Mouse (Mus musculus): ENCODE data around the gene Wdr26.

The Wdr26 gene

GRCm38 (mm10) chr1:181167816-181168215 is 44.0 kb downstream of the Wdr26 start:
- no peak for DNase-seq (ENCODE audit: low spot score in 2 of 2)

GRCm38 (mm10) chr1:181151541-181151940 is 60.3 kb downstream of the Wdr26 start:
- DNase-seq (ENCODE audit: low spot score in 2 of 2): no peak

DNA sequence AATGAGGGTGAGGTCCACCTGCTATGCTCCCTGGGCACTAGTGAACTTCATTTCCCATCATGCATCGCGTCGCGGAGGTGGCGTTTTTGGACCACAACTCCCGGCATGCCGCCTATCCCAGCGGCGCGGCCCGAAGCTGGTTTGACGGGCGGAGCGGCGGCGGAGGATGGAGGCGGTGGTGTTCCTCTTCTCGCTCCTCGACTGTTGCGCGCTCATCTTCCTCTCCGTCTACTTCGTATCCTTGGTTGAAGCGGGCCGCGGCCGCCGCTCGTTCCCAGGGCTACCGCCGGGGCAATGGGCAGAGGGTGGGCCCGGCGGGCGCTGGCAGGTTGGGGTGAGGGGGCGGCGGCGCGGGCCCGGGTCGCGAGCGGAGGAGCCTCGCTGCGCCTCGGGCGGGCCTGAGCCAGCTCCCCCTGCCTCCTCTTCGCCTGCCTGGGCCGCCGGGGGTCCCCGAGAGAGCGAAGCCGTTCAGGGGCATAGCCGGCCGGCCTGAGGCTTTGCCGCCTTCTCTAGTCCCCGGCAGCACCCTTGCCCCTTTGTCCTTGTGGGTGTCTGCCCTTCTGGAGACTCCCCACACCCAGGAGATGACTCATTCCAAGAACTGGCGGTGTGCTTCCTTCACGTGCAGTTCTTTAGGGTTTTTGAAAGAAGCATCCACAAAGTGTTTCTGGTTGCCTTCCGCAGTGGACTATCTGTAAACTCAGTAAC is 60.8 kb downstream of the Wdr26 start:
- DNase-seq (ENCODE audit: low spot score in 2 of 2): peak; percentile 84 to 89

GRCm38 (mm10) chr1:181150431-181150826 is 61.4 kb downstream of the Wdr26 start:
- no peak for DNase-seq (ENCODE audit: low spot score in 2 of 2)

DNA sequence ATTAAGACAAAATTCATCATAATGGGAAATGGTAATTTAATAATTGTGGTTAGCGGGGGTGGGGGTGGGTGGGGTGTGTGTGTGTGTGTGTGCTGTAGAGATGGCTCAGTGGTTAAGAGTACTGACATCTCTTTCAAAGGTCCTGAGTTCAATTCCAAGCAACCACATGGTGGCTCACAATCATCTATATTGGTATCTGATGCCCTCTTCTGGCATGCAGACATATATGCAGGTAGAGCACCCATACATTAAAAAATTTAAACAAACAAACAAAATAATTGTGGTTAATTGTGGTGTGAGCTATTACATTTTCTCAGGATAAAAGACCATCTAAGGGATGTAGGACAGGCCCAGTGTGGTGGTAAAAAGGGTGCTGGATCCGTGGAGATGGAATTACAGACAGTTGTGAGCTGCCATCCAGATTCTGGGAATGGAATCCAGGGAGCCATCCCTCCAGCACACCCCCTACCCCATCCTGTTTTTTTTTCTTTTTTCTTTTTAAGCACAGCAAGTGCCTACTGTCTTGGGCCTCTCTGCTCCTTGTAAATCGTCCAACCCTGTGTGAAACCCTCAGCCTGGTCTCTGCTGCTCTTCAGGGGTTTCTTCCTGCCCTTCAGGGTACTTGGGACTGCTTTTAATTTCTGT is 62.3 kb downstream of the Wdr26 start:
- DNase-seq (ENCODE audit: low spot score in 2 of 2): no peak

DNA sequence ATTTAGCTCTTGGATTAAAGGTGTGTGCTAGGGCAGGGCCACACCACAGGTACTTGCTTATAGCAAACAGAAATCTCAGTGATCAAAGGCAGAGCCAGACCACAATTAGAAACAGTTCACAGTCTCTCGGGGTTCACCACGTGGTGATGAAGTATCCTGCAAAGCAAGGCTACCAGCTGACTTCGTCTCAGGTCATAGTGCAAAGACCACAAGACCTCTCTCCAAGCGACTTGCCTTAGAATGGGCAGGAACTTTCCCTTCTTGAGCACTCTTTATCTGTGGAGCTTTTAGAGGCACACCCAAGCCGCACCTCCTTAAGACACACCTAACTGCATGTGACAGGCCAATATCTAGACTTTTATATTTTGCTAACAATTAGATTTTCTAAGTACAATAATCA is 63.3 kb downstream of the Wdr26 start:
- DNase-seq (ENCODE audit: low spot score in 2 of 2): no peak

DNA sequence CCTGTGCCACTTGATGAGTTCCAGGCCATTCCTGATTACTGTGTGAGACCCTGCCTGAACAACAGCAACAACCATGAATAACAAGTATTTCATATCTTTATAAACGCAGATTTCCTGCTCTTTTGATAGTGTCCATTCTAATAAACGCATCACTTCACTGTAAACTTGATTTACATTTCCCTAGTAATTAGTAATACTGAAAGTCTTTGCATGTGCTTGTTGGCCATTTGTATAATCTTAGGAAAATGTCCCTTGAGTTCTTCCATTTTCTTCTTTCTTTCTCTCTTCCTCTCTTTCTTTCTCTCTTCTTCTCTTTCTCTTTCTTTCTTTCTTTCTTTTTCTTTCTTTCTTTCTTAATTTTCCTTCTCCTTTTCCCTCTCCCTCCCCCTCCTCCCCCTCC is 65.6 kb downstream of the Wdr26 start:
- DNase-seq (ENCODE audit: low spot score in 2 of 2): no peak

DNA sequence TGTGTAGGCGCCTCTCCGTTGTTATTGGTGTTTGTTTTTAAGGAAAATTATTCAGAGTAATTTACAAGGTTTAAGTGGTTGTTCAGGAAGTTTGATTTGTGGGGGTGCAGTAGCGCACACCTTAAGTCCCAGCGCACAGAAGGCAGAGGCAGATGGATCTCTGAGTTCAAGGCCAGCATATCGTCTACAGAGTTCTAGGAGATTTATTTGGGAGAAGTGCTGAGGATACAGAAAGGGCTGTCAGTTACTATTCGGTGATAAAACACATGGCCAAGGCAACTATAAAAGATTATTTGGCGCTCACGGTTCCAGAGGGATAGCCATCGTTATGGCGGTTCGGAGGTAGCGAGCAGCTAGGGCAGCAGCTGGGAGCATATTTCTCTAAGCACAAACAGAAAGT is 66.8 kb downstream of the Wdr26 start:
- peak in 1 of 2 experiments; percentile 5 for DNase-seq (ENCODE audit: low spot score in 2 of 2)

- peak; percentile 92 for DNase-seq (ENCODE audit: low spot score in 2 of 2)
These were observed 67.6 kb downstream of the Wdr26 start, which contains the start of the genes Nvl and Cnih4 for GRCm38 (mm10) chr1:181143950-181144836. Gene Nvl (minus strand): TSS chr1:181144204. Gene Cnih4 (plus strand): TSS chr1:181144693.

GRCm38 (mm10) chr1:181143609-181143949 is 68.2 kb downstream of the Wdr26 start:
- no peak for DNase-seq (ENCODE audit: low spot score in 2 of 2)

GRCm38 (mm10) chr1:181138730-181139129 is 73.1 kb downstream of the Wdr26 start:
- DNase-seq (ENCODE audit: low spot score in 2 of 2): no peak

GRCm38 (mm10) chr1:181131915-181132314 is 79.9 kb downstream of the Wdr26 start:
- DNase-seq (ENCODE audit: low spot score in 2 of 2): no peak

GRCm38 (mm10) chr1:181126766-181127165 is 85.0 kb downstream of the Wdr26 start:
- DNase-seq (ENCODE audit: low spot score in 2 of 2): no peak

DNA sequence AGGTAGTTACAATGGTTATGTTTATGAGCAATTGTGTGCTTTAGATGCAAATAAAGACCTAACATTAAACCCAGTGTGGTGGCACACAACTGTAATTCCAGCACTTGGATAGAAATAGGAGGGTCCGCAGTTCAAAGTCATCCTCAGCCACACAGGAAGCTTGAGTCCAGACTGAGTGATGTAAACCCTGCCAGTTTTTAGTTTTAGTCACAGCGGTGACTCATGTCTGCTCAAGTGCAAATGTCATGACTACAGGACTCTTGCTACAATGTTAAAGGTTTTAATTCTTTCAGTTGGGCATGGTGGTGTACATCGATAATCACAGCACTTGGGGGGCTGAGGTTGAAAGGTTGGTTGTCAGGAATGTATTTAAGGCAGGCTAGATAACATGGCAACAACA is 85.9 kb downstream of the Wdr26 start:
- DNase-seq (ENCODE audit: low spot score in 2 of 2): no peak

DNA sequence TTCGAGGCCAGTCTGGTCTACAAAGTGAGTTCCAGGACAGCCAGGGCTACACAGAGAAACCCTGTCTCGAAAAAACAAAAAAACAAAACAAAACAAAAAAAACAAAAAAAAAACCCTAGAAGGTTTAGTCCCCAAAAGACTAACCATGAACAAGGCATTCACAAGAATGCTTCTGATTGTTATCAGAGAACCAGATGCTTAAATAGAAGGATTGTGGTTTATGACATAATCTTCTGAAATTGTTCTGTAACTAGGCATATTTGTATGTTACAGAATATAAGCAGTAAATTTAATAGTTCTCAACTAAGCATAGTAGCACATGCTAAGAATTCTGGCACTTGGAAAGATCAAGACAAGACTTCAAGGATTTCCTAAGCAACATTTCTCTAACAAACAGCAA is 87.7 kb downstream of the Wdr26 start:
- DNase-seq (ENCODE audit: low spot score in 2 of 2): no peak
